Mouse (Mus musculus): ENCODE data around the gene Rilp.
"Not testable (repeated sequence)": the region's sequence is repeated elsewhere in the genome, so short reads cannot be mapped to it uniquely, and the experiment has no call there.

Rilp gene

DNA sequence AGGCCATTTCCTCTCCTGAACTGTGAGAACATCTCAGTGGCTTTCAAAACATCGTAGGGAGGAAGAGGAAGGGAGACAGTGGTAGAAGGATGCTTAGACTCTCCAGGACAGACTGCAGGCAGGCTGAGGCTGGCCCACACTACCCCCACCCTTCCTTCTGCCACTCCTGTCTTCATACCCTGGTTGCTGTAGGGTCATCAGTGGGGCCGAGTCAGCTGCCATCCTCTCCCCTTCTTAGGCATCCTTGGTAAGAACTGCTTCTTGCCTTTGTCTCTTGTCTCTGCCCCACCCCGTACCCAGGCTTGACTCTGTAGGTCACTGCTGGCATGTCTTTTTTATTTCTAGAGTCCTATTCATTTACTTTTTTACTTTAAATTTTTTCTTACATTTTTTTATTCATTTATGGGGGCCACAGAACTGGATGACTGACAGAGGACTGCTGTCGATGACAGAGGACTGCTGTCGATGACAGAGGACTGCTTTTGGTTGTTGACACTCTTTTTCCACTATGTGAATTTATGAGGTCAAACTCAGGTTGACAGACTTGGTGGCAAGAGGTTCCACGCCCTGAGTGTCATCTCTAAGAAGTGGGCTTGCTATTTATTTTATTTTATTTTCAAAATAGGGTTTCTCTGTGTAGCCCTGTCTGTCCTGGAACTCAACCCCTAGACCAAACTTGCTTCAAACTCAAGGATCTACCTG lies 23.6 kb downstream of the Rilp start:
- DNase-seq (ENCODE audit: low spot score in 2 of 2), result no peak

DNA sequence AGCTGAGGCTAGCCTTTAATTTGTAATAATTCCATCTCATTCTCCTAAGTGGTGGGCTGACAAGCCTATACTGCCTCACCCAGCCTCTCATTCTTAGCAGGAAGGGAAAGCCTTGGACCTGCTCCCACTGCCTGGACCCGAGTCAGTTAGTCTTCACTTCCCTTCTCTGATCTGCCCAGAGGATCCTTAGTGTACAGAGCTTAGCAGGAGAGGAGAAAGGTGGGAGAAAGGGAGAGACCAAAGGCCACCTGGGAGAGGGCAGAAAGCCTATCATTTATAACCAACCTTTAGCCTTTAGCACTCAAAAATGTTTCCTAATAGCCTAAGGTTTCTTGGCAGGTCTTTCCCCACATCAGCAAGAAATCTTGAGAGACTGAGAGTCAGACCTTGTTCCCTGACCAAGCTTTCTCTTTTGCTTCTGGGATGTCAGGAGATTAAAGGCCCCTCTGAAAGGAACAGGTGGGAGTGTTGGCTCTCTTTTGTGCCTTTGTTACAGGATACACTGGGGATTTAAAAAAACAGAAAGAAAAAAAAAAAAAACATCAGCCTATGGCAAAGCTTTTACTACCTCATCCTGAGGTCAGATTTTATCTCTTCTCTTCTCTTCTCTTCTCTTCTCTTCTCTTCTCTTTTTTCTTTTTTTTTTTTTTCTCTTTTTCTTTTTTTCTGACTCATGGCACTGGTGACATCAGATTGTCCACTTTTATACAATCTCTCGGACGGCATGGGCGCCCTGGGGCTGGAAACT lies 24.6 kb downstream of the Rilp start:
- DNase-seq (ENCODE audit: low spot score in 2 of 2), result no peak

DNA sequence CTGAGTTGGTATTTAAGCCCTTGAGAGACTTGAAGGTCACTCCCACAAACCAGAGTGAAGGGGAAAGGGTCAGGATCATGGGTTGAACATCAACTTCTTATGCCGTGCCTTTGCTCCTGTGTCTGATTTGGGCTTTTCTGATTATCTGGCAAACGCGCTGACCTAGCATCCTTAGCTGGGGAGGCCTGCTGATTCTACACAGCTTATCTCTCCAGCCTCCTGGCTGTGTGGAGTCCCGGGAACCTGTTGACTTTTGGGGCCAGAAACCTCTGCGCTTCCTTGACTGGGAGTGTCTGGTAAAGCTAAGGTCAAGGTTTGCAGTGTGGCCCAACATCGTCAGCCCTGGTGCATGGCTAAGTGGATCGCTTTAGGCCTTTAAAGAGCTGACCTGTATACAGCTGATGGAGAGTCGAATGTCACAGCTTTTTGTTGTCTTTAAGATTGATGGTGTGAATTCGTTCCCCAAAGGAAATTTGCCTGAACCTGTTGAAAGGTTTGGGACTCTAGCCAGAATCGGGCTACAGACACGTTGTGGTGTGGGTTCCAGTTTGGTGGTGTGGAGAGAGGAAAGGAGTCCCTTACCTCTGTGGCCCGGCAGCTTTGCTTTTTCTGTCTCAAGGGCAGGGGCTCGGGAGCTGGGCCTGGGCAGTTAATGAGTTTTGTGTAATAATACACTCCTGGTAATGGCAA lies 25.4 kb downstream of the Rilp start:
- no peak for DNase-seq (ENCODE audit: low spot score in 2 of 2)

DNA sequence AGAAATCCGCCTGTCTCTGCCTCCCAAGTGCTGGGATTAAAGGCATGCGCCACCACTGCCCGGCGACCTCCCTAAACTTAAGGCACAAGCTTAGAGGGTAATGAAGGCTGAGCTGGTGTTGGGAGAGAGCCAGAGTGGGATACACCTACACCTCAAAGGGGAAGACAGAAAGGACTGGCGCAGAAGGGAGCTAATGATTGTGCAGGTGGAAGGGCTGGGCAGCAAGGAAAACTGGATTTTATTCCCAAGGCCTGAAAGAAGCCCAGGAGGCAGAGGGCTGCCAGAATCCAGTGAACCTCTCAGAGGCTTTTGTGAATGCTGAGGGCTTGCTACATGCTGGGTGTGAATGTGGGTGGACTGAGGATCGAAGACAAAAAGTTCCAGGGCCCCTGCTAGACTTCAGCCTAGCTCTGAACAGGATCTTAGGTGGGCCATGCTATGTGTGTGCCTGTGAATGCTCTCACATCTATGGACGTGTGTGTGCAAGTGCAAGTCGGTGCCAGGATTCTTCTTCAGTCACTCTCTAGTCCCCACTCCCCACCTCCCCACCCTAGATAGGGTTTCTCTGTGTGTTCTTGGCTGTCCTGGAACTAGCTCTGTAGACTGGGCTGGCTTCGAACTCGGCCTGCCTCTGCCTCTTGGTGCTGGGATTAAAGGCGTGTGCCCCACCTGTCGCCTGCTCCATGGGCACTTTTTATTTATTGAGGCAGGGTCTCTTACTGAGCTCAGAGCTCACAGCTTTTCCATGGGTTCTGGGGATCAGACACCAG lies 26.5 kb downstream of the Rilp start:
- DNase-seq (ENCODE audit: low spot score in 2 of 2), result no peak

DNA sequence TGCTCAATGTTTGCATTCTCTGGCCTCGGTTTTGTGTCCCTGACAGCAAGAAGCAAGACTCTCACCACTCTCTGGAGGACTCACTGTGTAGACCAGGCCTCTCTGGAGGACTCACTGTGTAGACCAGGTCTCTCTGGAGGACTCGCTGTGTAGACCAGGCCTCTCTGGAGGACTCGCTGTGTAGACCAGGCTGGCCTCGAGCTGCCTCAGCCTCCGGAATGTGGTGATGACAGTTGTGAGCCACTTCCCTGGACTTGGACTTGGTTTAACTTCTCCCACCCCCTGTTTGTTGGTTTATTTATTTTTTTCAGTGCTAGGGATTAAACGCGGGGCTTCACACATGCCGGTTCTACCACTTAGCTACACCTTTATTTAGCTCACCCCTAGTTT lies 27.1 kb downstream of the Rilp start:
- no peak for DNase-seq (ENCODE audit: low spot score in 2 of 2)

DNA sequence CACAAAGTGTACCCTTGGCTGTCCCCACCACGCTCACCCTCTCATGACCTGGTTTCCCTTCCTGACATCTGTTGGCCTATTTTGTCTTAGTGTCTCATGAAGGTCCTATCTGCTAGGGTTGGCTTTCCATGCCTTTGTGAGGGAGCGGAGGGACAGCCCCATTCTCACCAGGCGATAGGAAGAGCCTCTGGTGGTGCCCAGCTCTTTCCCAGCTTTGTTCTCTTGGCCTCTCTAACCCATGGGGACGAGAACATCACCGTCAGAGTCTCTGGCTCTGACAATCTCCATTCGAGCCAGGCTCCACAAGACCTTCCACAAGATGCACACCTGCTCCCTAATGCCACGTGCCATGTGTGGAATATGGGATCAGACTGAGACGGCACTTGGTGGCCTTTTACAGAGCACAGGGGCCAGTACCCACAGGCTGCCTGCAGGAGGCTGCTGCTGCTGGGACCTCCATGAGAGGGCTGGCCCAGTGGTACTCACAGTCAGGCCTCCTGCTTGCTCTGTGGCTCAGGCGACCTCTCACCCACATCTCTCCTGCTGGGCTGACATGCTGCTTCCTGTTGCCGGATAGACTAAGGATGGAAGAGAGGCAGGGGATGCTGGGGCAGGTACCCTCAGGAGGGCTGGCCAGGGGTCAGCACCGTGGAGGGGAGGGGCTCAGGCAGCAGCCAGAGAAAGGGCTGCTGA lies 27.7 kb downstream of the Rilp start:
- no peak for DNase-seq (ENCODE audit: low spot score in 2 of 2)

DNA sequence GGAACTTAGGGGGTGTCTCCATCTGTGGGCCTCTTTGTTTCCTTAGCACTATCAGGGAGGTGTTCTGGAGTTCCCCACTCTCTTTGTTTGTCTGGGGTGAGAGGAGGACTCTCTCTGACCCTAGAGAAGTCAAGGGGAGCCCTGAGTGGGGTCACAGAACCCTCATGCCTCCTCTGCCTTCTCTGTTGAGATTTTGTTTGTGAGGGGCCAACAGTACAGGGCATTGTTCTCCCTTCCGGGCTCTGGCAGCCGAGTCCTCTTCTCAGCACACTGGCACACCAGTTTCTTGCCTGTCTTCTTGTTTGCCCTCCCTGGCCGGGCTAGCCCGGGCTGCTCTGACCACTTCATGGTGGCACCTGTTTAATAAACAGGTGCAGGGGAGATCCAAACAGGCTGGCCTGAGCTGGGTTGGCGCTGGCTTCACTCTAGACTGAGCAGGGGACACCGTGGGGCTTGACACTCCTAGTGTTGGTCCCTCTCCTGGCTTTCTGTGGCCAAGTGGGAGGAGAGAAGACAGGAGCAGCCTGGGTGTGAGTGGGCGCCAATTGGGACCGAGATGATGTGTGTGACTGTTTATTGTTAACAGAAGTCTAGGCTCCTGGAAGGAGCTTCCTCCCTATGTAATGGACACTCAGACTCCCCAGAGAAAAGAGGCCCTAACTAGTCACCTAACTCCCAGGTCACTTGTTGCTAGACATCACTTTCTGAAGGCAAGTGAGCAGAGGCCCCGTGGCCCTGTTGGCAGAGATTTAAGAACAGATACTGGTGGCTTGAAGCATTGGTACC lies 28.5 kb downstream of the Rilp start:
- no peak for DNase-seq (ENCODE audit: low spot score in 2 of 2)

DNA sequence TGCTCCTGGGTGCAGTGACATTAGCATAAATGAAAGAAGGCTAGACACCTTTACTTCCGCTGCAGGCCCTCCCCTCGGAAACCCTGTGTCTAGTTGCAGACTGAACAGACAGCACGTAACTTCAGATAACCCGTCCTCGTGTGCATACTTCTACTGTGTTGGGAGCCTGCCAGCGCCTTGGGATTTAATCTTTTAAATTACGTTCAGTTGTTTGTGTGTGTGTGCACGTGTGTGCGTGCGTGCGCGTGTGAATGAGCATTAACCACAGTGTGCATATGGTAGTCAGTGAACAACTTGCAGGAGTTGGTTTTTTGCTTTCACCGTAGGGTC lies 29.0 kb downstream of the Rilp start:
- DNase-seq (ENCODE audit: low spot score in 2 of 2), result no peak

DNA sequence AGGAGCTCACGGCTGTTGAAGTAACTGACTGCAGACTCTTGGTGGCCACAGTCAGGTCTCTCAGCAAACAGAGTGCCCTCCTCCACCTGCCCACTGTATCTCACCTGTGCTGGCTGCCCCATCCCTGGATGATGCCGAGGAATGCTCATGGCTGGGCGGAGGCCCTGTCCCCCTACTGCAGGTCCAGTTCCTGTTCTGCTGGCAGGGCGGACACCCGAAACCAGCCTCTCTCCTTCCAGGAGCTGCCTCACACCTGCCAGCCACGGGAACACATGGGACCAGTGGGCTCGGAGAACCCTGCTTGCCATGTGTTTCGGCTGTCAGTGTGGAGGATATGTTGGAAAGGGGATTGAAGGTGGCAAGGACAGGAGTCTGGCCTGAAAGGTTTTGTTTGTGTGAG lies 30.3 kb downstream of the Rilp start:
- no peak for DNase-seq (ENCODE audit: low spot score in 2 of 2)

DNA sequence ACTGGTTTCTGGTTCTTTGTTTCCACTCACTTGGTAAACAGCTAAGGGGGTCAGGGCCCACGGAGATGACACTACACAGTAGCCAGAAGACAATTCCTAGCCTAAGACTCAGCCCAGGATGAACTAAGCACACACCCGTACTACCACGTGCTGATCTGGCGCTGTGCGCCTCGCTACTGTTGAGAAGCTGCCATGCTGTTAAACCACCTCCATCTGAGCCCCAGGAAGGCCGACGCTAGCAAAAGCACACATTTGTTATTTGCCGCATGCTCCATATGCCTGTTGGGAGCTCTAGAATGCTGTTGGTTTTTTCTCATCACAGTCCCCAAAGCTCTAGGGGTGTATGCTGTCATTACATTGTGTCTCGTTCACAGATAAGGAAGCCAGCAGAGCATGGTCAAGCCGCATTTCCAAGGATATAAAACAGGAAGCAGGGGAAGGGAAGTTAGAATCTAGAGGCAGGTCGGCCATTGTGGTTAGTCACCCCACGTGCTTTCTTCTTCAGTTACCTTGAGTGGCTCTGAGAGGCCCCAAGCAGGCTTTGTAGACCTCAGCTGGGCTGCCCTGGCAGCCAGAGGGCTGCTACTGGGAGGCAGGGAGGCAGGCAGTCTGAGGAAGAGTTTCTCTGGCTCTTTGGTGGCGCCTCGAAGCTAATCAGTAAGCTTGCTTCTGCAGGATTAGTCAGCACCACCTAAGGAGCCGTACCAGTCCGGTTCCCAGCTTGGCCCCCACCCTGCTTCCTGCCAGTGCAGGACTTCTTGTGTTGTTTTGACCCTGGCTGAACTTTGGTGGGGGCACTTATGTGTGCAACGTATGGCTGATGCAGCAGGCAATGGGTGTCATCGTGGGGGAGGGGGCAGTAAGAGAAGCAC lies 31.1 kb downstream of the Rilp start:
- no peak for DNase-seq (ENCODE audit: low spot score in 2 of 2)

DNA sequence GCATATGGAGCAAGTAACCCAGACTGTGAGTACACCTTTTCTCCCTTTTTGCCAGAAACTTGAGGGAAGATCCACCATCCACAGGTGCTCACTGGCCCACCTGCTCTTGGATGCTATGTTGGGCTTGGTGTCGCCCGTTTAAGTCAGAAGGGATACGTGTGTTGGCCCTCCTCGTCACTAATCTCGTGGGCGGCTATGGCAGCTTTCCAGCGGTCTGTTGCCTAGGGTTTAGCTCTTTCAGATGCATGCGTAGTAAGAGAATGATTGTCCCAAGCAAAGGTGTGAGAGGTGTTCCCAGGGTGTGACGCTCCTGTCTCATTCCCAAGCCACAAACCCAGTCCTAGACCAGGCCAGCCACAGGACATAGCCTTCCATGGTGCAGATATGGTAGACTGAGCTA lies 34.8 kb downstream of the Rilp start:
- no peak for DNase-seq (ENCODE audit: low spot score in 2 of 2)

DNA sequence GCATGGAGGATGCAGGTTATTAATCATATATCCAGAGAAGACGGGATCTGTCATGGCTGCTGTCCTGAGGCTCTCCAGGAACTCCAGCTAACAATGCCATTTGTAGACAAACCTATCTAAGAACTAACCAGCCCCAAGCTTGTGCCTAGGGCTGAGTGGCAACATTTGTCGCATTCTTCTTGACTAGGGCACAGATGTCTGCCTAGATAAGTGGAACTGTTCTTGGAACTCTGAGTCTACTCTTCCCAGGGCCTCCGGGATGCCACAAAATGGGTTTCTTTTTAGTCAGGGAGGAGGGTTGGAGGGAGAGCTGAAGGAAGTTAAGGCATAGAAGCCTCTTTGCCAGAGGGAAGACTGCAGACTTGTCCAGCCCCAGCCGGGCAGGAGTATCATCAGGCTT lies 36.2 kb downstream of the Rilp start:
- no peak for DNase-seq (ENCODE audit: low spot score in 2 of 2)

DNA sequence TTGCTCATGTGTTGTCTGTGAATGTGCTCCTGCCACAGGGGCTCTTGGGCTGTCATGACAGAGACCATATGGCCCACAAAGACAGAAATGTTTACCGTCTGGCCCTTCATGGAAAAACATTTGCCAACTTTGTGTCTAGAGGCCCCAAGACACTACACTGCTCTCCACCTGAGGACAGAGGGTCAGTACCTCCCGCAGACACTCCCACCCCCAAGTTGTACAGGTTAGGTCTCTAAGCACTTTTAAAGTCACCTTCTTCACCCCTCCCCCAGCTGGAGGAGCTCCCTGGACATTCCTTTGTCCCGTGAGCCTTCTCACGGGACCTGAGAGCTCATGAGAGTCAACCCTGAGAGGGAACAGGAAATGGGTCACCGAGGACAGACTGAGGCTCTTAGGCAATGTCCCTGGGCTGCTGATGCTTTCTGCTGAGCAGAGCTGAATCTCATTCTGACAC lies 39.8 kb downstream of the Rilp start:
- DNase-seq (ENCODE audit: low spot score in 2 of 2), result no peak

DNA sequence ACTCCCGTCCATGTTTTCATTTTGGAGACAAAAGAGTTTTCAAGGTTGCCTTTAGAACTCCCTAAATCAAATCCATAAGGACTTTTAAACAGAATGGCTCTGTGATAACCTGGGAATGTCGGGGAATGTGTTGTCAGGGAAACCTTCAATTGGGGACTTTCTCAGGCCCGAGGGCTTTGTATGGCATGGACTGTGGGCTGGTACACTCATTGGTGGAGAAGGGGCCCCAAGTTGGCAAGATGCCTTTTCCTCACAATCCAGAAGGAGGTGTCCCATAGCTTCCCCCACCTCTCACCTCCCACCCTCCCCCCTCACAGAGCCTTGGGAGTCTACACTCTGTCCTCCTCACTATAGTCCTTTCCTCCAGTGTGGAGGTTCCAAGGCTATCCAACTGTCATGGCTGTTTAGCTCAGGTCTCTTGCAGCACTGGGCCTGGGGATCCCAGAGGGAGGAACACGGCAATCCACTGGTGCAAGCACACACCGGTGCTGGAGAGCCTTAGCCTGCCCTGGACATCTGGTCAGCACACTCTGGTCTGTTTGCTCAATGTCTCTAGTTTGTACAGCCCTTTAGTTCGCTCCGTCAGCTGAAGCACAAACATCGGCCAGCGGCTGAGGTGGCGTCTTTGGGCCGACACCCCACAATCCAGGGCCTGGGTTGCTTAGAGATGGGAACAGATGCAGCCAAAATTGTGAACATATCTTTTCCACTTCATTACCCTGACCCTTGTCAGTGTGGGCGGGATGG lies 40.5 kb downstream of the Rilp start:
- DNase-seq (ENCODE audit: low spot score in 2 of 2), result no peak

DNA sequence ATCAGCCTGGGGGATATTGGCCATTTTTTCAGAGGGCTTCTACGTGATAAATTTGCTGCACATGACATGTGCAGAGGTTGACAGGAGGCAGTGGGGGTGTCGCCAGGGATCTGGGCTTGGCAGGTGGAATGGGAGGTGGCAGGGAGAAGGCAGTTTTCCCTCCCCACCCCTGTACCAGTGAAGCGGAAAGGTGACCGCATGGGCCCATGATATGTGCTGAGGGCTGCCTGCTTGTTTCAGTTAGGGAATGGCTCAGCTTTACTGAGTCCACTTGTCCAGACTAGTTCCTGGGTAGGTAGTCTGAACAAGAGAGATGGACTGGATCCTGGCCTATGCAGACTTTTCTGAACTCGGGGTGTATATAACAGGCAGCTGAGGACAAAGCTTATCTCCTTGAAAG lies 41.4 kb downstream of the Rilp start:
- no peak for DNase-seq (ENCODE audit: low spot score in 2 of 2)

DNA sequence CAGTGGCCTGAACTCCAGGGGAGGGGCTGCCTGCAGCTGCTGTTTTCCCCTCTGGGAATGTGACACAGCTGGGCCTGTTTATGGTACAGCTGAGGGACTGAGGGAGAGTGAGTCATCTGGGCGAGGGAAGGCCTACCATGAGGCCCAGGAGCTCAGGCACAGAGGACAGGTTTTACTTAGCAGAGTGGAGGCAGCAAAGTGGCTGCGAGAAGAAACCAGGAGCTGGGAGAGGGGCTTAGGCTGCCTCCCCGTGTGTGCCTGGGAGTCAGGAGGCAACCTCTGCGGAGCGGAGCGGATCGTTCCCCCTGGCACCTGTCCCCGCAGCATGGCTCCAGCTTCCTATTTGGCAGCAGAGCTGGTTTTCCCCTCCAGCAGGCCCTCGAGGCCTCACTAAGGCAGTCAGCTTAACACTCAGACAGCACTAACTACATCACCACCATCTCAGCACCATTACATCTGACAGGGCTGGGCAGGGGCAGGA lies 42.1 kb downstream of the Rilp start:
- DNase-seq (ENCODE audit: low spot score in 2 of 2), result peak in 1 of 2 experiments; percentile 31

DNA sequence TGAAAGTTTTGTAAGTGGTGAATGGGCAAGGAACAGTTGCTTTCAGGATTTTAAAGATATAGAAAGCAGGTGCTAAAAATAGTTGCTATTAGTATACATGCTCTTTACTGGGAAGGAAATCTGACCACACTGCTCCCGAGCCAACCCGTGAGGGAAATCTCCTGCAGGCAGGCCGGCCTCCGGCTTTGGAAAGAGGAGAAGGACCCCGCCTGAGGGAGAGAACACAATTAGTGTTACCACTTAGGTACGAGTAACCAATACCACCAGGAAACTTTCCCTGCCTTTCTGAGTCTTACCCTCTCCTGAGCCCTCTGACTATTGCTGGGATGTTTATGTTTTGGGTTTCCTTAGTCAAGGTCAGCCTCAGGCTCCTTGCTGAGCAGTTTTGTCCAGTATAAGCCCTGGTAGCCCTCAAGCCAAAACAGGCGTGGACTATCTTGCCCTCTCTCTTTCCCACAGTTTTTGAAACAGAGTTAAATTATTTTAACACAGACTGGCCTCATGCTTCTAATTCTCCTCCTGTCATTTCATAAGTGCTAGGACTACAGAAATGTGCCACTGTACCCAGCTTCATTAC lies 43.1 kb downstream of the Rilp start:
- no peak for DNase-seq (ENCODE audit: low spot score in 2 of 2)

DNA sequence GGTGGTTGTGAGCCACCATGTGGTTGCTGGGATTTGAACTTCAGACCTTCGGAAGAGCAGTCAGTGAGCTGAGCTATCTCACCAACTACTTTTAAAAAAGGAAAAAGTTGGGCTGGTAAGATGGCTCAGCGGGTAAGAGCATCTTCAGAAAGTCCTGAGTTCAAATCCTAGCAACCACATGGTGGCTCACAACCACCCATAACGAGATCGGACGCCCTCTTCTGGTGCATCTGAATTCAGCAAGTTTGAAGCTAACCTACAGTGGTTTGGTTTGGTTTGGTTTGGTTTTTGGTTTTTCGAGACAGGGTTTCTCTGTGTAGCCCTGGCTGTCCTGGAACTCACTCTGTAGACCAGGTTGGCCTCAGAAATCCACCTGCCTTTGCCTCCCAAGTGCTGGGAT lies 46.1 kb downstream of the Rilp start:
- not testable (repeated sequence) for DNase-seq (ENCODE audit: low spot score in 2 of 2)

DNA sequence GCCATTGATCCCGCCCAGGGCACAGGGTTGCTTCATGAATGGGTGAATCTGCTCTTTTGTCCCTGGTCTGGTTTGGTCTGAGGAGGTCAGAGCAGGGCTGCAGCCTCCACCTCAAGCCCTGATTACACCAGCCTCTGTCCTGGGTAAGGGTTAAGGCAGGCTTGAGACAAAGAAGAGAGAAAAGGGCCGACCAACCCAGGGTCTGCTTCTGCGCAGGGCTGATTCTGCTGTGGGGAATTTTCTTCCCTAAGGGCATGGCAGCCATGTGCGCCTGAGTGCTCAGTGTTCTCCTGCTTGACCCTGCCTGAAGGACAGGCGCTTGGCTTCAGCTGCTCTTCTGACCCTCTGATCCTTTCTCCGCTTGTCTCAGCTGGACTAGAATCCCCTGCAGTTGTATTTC lies 47.2 kb downstream of the Rilp start:
- no peak for DNase-seq (ENCODE audit: low spot score in 2 of 2)
